Mouse (Mus musculus) left cerebral cortex, postnatal 14 days (tissue): ENCODE results near the gene Jup. TPM values are rescaled to one million over a fixed set of nuclear protein-coding genes. Genes with fewer than 3 reads are reported as not detected.
"Not testable (repeated sequence)": the region's sequence is repeated elsewhere in the genome, so short reads cannot be mapped to it uniquely, and the experiment has no call there.

Experiments
- DNase-seq, 2 experiments: peaks; one replicate each; pipeline ENCODE4 v3.0.0; 2021 to 2022; ENCODE audit warnings: low spot score in 2 of 2, mixed read lengths in 1 of 2
- intact Hi-C: fragments of 180-260 bp; cut with DNase I; formaldehyde crosslinking; loops from one replicate; pipeline ENCODE4 v1.15.1; 2025
- total RNA-seq, 2 experiments: library from RNA; stranded (reverse); gene quantifications; 2 replicates each; pipeline ENCODE4 v1.2.3; 2021

Jup gene
- total RNA-seq, 2 experiments from 2014 or later = 38.1 to 49.8 TPM

- intact Hi-C loops = loop anchor here (2.0 kb wide), 1 partner anchor 46 kb away; no protein-coding TSS in a partner anchor
Observed at GRCm38 (mm10) chr11:100362979-100363562, 34.5 kb downstream of the Jup start.

GRCm38 (mm10) chr11:100362209-100362978 lies 35.2 kb downstream of the Jup start:
- intact Hi-C loops = loop anchor here (2.0 kb wide), 1 partner anchor 46 kb away; no protein-coding TSS in a partner anchor
- peak; percentile 75 to 87 for DNase-seq

More at GRCm38 (mm10) chr11:100362979-100363562, 34.5 kb downstream of the Jup start:
- peak; percentile 63 to 71 for DNase-seq

- DNase-seq, intact Hi-C loops: not testable (repeated sequence)
Observed at GRCm38 (mm10) chr11:100361059-100361458, 36.5 kb downstream of the Jup start.

GRCm38 (mm10) chr11:100360175-100360574 lies 37.4 kb downstream of the Jup start:
- intact Hi-C loops = no loop called here
- no peak for DNase-seq

GRCm38 (mm10) chr11:100357408-100357807 lies 40.2 kb downstream of the Jup start:
- intact Hi-C loops = loop anchor here (5.0 kb wide), 1 partner anchor 115 kb away; the partner anchor contains the start of gene Klhl11
- DNase-seq = no peak

GRCm38 (mm10) chr11:100356819-100357211 lies 40.7 kb downstream of the Jup start:
- no peak for DNase-seq
- intact Hi-C loops = loop anchor here (5.0 kb wide), 1 partner anchor 115 kb away; the partner anchor contains the start of gene Klhl11

GRCm38 (mm10) chr11:100355972-100356818 lies 41.4 kb downstream of the Jup start, which contains the start of gene Hap1:
Gene Hap1 (minus strand): TSS chr11:100356128.
- DNase-seq = peak; percentile 66 to 76
- intact Hi-C loops = loop anchor here (5.0 kb wide), 1 partner anchor 116 kb away; the partner anchor contains the start of gene Klhl11

- intact Hi-C loops = loop anchor here (5.0 kb wide), 1 partner anchor 117 kb away; the partner anchor contains the start of gene Klhl11
- DNase-seq = peak; percentile 52 to 57
Observed at GRCm38 (mm10) chr11:100355151-100355951, 42.2 kb downstream of the Jup start.

GRCm38 (mm10) chr11:100352076-100352857 lies 45.3 kb downstream of the Jup start:
- peak; percentile 58 to 60 for DNase-seq
- intact Hi-C loops = no loop called here

GRCm38 (mm10) chr11:100344269-100344668 lies 53.3 kb downstream of the Jup start:
- intact Hi-C loops = no loop called here
- no peak for DNase-seq

GRCm38 (mm10) chr11:100335731-100336130 lies 61.8 kb downstream of the Jup start:
- DNase-seq = no peak
- intact Hi-C loops = no loop called here

GRCm38 (mm10) chr11:100333944-100334457 lies 63.6 kb downstream of the Jup start, which contains the start of gene Gast:
Gene Gast (plus strand): TSS chr11:100334407.
- intact Hi-C loops = no loop called here
- no peak for DNase-seq

- DNase-seq = peak; percentile 65 to 78
- intact Hi-C loops = no loop called here
Observed at GRCm38 (mm10) chr11:100332766-100333515, 64.6 kb downstream of the Jup start.

- intact Hi-C loops, DNase-seq: not testable (repeated sequence)
Observed at GRCm38 (mm10) chr11:100330816-100331375, 66.7 kb downstream of the Jup start.

GRCm38 (mm10) chr11:100330235-100330634 lies 67.3 kb downstream of the Jup start:
- no peak for DNase-seq
- intact Hi-C loops = no loop called here

- intact Hi-C loops = no loop called here
- DNase-seq = no peak
Observed at GRCm38 (mm10) chr11:100327761-100328160, 69.8 kb downstream of the Jup start.

GRCm38 (mm10) chr11:100327316-100327715 lies 70.2 kb downstream of the Jup start:
- intact Hi-C loops = no loop called here
- no peak for DNase-seq
